Mouse (Mus musculus) heart, embryonic 16.5 days (tissue): ENCODE results near the gene Galnt17. TPM values are rescaled to one million over a fixed set of nuclear protein-coding genes. Genes with fewer than 3 reads are reported as not detected.
A peak's percentile ranks its signal among the peaks of the same experiment; 100 is the strongest.

Experiments
- ATAC-seq: fragments of 200-750 bp; cut with Nextera tagmentation; replicated peaks from 2 replicates; pipeline ENCODE4 v1.8.0; 2017; ENCODE audit warnings: moderate number of reproducible peaks; ENCODE audit not compliant: insufficient read depth, low FRiP score; ENCODE audit errors: extremely low read depth
- H3K27ac ChIP-seq: fragments of 300-500 bp; sonication (generic); 2 replicates; pipeline ENCODE4 v1.5.1; 2014; ENCODE audit warnings: mild to moderate bottlenecking, low read length, control low read depth, moderate library complexity
- H3K27me3 ChIP-seq: fragments of 300-500 bp; sonication (generic); 2 replicates; pipeline ENCODE4 v1.6.1; 2014; ENCODE audit warnings: low read length, mixed read lengths; ENCODE audit not compliant: control insufficient read depth, insufficient read depth
- H3K36me3 ChIP-seq: fragments of 300-500 bp; sonication (generic); 2 replicates; pipeline ENCODE4 v1.6.1; 2014; ENCODE audit not compliant: control insufficient read depth, insufficient read depth
- H3K4me1 ChIP-seq: fragments of 300-500 bp; sonication (generic); 2 replicates; pipeline ENCODE4 v1.6.1; 2014; ENCODE audit warnings: low read length, mixed read lengths; ENCODE audit not compliant: control insufficient read depth, insufficient read depth
- H3K4me2 ChIP-seq: fragments of 300-500 bp; sonication (generic); 2 replicates; pipeline ENCODE4 v1.6.1; 2014; ENCODE audit warnings: low read depth, mild to moderate bottlenecking, control low read depth, low read length
- H3K4me3 ChIP-seq: fragments of 300-500 bp; sonication (generic); 2 replicates; pipeline ENCODE4 v1.5.1; 2014; ENCODE audit warnings: mild to moderate bottlenecking, control low read depth, low read length
- H3K9ac ChIP-seq: fragments of 300-500 bp; sonication (generic); 2 replicates; pipeline ENCODE4 v1.6.1; 2014; ENCODE audit warnings: low read length, control low read depth
- H3K9me3 ChIP-seq: fragments of 300-500 bp; sonication (generic); replicated peaks from 2 replicates; pipeline ENCODE4 v1.6.1; 2016; ENCODE audit warnings: low read length; ENCODE audit not compliant: control insufficient read depth
- WGBS: fragments of 180-500 bp; shearing (Covaris S2); extraction: QIAGEN DNeasy Blood & Tissue Kit; methylation state at CpG from one replicate; pipeline ENCODE4 v1.1.7; 2014; 5-methylcytosine and 5-hydroxymethylcytosine counted together
- polyA plus RNA-seq: library from polyadenylated mRNA; unstranded; fragments of >200 nt; fragmentation: Nextera tagmentation; extraction: Ambion mirVana; gene quantifications from 2 replicates; pipeline ENCODE4 v1.2.1, GENCODE M21; 2015

The Galnt17 gene
- polyA plus RNA-seq, 1 experiment from 2014 or later, result 1.4 TPM

DNA sequence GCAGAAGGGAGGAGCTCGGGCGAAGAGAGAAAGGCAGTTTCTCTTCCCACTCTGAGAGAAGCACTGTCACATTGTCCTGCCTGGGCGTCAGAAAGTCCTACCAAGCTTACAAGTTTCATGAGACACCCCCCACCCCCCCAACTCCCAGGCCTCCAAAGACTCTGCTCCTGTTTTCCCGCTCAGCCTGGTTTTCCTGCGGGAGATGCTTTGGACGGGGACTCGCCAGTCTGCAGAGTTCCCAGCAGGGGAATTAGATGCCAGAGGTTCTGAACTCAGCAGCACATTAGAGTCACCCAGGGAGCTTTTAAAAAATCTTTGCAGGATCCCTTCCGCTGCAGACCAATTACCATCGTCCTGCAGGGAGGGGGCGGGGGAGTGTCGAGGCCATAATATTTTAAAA, 456.1 kb downstream of the Galnt17 start:
- no peak overlapping the region for H3K27ac ChIP-seq
- H3K27me3 ChIP-seq, result peaks cover 3% of the 10 kb centered on the region; the same call in 1 of the 2 replicates
- WGBS, result 6% methylated on average over 11 of the region's 11 CpGs
- peak overlapping the region; percentile 62 for H3K4me2 ChIP-seq
- H3K4me3 ChIP-seq, result peak overlapping the region; percentile 37
- H3K9me3 ChIP-seq, result no peaks in the 10 kb centered on the region
- peak overlapping the region; percentile 61 for H3K9ac ChIP-seq
- no peaks in the 10 kb centered on the region for H3K4me1 ChIP-seq
- no peaks in the 10 kb centered on the region for H3K36me3 ChIP-seq
- no peak for ATAC-seq

DNA sequence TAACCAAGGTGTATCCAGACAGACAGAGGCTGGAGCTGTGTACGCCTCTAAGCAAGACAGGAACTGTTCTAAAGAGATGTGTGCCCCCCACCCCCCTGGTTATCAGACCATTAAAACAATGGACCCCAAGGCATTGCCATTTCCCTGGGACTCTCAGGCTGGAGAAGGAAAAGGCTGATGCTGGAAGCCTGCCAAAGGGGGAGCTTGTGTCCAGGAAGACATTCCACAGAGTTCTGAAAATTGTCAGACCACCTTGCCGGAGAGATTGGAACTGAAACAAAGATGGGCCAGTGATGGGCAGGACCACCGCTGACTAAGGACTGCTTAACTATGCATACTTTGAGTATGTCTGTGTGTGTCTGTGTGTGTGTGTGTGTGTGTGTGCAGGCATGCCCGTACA, 458.7 kb downstream of the Galnt17 start:
- Histone ChIP-seq H3K4me2 (no peak overlapping the region), H3K9me3 (no peaks in the 10 kb centered on the region), H3K27ac (no peak overlapping the region), H3K9ac (no peak overlapping the region), H3K4me1 (no peaks in the 10 kb centered on the region), H3K4me3 (no peak overlapping the region), H3K27me3 (peaks cover 2% of the 10 kb centered on the region; the same call in 1 of the 2 replicates), H3K36me3 (no peaks in the 10 kb centered on the region)
- 44% methylated on average over 4 of the region's 4 CpGs for WGBS
- no peak for ATAC-seq

DNA sequence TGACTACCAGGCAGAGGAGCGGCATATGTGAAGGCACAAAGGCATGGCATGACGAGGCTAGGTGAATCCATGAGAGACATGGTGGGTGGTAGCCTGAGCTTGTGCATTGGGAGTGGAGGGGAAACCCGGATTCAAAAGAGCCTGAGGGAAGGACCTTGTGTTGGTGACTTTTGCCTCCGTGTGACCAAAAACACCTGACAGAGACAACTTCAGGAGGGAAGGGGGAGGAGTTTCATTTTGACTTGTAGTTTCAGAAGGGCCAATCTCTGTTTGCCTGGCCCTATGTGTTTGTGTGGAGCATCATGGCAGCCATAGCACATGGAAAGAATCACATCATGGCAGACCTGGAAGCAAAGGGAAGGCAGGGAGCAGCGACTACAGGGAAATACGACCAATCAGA, 459.7 kb downstream of the Galnt17 start:
- Histone ChIP-seq H3K4me2 (no peak overlapping the region), H3K4me1 (no peaks in the 10 kb centered on the region), H3K4me3 (no peak overlapping the region), H3K36me3 (no peaks in the 10 kb centered on the region), H3K9me3 (no peaks in the 10 kb centered on the region), H3K27ac (no peak overlapping the region), H3K9ac (no peak overlapping the region), H3K27me3 (no peaks in the 10 kb centered on the region)
- 83% methylated on average over 6 of the region's 6 CpGs for WGBS
- ATAC-seq, result no peak

GRCm38 (mm10) chr5:130825797-130826196, 482.5 kb downstream of the Galnt17 start:
- H3K9ac ChIP-seq, result no peak overlapping the region
- no peak overlapping the region for H3K4me3 ChIP-seq
- H3K4me1 ChIP-seq, result no peaks in the 10 kb centered on the region
- peaks cover 11% of the 10 kb centered on the region; the same call in 1 of the 2 replicates for H3K9me3 ChIP-seq
- ATAC-seq, result no peak
- H3K27me3 ChIP-seq, result no peaks in the 10 kb centered on the region
- no peak overlapping the region for H3K27ac ChIP-seq
- no peak overlapping the region for H3K4me2 ChIP-seq
- no peaks in the 10 kb centered on the region for H3K36me3 ChIP-seq
- 83% methylated on average over 2 of the region's 2 CpGs for WGBS
